Comparison of ENCODE assay signal across 9 mouse cellular contexts in the genomic region with DNA sequence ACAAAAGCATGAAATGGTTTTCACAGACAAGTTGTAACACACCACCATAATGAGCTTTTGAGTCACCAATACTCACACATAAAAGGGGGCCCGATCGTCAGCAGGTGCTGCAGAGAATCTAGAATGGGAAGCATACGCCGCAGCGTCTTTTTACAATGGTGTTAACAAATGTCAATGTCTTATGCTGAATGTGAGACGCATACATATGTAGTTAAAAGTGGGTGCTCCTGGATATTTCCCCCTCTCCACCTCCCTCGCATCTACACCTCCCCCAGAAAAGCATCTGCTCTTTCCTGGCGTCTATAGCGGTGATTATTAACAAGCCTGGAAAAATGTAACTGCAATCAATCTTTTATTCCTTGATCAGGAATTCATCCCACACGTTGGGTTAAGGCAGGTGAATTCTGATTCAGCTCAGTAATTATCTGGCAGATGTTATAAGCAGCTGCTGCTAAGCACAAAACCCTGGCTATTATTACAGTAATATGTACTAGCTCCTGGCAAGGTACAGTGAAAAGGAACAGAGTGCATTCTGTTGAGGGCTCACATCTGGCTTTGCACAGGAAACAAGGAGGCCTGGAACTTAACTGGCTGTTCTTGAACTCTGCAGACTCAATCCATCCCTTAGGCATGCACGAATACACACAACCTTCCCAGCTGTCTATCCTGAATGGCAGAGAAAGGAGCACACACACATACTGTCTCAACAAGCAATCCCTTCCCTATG.
A peak's percentile ranks its signal among the peaks of the same experiment; 100 is the strongest.
DNase-seq lines count a peak whose midpoint lies in the region; ATAC-seq and TF ChIP-seq lines count a peak whose summit lies in the region.
"Had no signal": no experiment of that assay in that cellular context is flagged by ENCODE, and none has a peak within 500 bp of the region (broad histone marks: within the 10 kb centered on the region; RNA-seq: fewer than 3 reads in every experiment).

No protein-coding gene starts in this region.

- 0 out of 2 replicates have a peak, but pooled peaks cover 8% of the 10 kb centered on the region for H3K4me1 ChIP-seq in intestine, embryonic 14.5 days (replicated peaks; ENCODE audit: control insufficient read depth, insufficient read depth, low read length)
- H3K4me1 ChIP-seq in intestine, postnatal 0 days (replicated peaks; ENCODE audit: control insufficient read depth, insufficient read depth, low read length) = no peaks in the 10 kb centered on the region
- peaks cover 7% of the 10 kb centered on the region; the same call in 1 of the 2 replicates for H3K4me1 ChIP-seq in forebrain, postnatal 0 days (ENCODE audit: insufficient read depth)

- H3K4me2 ChIP-seq in intestine, embryonic 14.5 days (ENCODE audit: low read length) = no peak overlapping the region
- H3K4me2 ChIP-seq in intestine, postnatal 0 days (replicated peaks; ENCODE audit: low read depth) = no peak overlapping the region
- peak overlapping the region; percentile 15; the same call in 1 of the 2 replicates for H3K4me2 ChIP-seq in forebrain, postnatal 0 days (ENCODE audit: low read depth)

- H3K36me3 ChIP-seq in intestine, embryonic 14.5 days (ENCODE audit: control insufficient read depth, insufficient read depth, low read length) = peaks cover 8% of the 10 kb centered on the region
- no peaks in the 10 kb centered on the region for H3K36me3 ChIP-seq in intestine, postnatal 0 days (ENCODE audit: control insufficient read depth, insufficient read depth)
- no peaks in the 10 kb centered on the region; the same call in 1 of the 2 replicates for H3K36me3 ChIP-seq in forebrain, postnatal 0 days (ENCODE audit: insufficient read depth)

- no peak for TF ChIP-seq CTCF in intestine, postnatal 0 days (IDR thresholded peaks at IDR 0.05; ENCODE audit: low read depth)
- no peak for TF ChIP-seq CTCF in forebrain, postnatal 0 days (IDR thresholded peaks at IDR 0.05; ENCODE audit: low read depth)

- peak overlapping the region; percentile 38; the same call in 1 of the 2 replicates for H3K27ac ChIP-seq in intestine, embryonic 14.5 days (ENCODE audit: low read depth)
- H3K27ac ChIP-seq in intestine, postnatal 0 days (ENCODE audit: low read depth, low read length) = no peak overlapping the region
- H3K27ac ChIP-seq in forebrain, postnatal 0 days (ENCODE audit: low read depth, low read length) = peak overlapping the region; percentile 50; the same call in 1 of the 2 replicates

- H3K27me3 ChIP-seq in intestine, embryonic 14.5 days (replicated peaks; ENCODE audit: control insufficient read depth, insufficient read depth, low read length) = no peaks in the 10 kb centered on the region
- no peaks in the 10 kb centered on the region for H3K27me3 ChIP-seq in intestine, postnatal 0 days (replicated peaks; ENCODE audit: control insufficient read depth, insufficient read depth, low read length)
- H3K27me3 ChIP-seq in forebrain, postnatal 0 days (ENCODE audit: insufficient read depth, low read length) = no peaks in the 10 kb centered on the region
- H3K27me3 ChIP-seq: CH12.LX had no signal

- H3K9ac ChIP-seq in intestine, embryonic 14.5 days (ENCODE audit: low read length) = no peak overlapping the region
- no peak overlapping the region for H3K9ac ChIP-seq in intestine, postnatal 0 days (ENCODE audit: low read depth, low read length)
- 0 out of 2 replicates have a peak overlapping the region, but pooled peaks have one; percentile 11 for H3K9ac ChIP-seq in forebrain, postnatal 0 days

- no peaks in the 10 kb centered on the region for H3K9me3 ChIP-seq in intestine, embryonic 14.5 days (ENCODE audit: control insufficient read depth, low read length)
- H3K9me3 ChIP-seq in intestine, postnatal 0 days (ENCODE audit: control insufficient read depth) = no peaks in the 10 kb centered on the region
- H3K9me3 ChIP-seq in forebrain, postnatal 0 days (ENCODE audit: low read length) = no peaks in the 10 kb centered on the region

- DNase-seq in intestine, embryonic 14.5 days (ENCODE audit: low spot score) = peak; percentile 69
- DNase-seq in forebrain, postnatal 0 days = peak; percentile 66
- DNase-seq in layer of hippocampus, postnatal 36 days = peak; percentile 60 to 73
- DNase-seq in right cerebral cortex, adult 2 months (ENCODE audit: low spot score in 2 of 2) = peak; percentile 70 to 74
- DNase-seq in urinary bladder, postnatal 25 days (ENCODE audit: low spot score) = no peak
- no peak for DNase-seq in spleen, postnatal 36 days (ENCODE audit: low spot score in 2 of 2)

- WGBS in intestine, embryonic 14.5 days = 57% methylated on average over 11 of the region's 11 CpGs
- WGBS in intestine, postnatal 0 days = 79% methylated on average over 11 of the region's 11 CpGs
- 23% methylated on average over 11 of the region's 11 CpGs for WGBS in forebrain, postnatal 0 days

- no peak overlapping the region for H3K4me3 ChIP-seq in intestine, embryonic 14.5 days (ENCODE audit: low read depth, low read length)
- no peak overlapping the region for H3K4me3 ChIP-seq in intestine, postnatal 0 days (ENCODE audit: low read depth, low read length)
- no peak overlapping the region for H3K4me3 ChIP-seq in forebrain, postnatal 0 days (ENCODE audit: low read depth, low read length)

- ATAC-seq in intestine, embryonic 14.5 days (replicated peaks; ENCODE audit: low FRiP score, low TSS enrichment, low read depth) = peak; percentile 87
- no peak for ATAC-seq in intestine, postnatal 0 days
- ATAC-seq in forebrain, postnatal 0 days = peak; percentile 77
- ATAC-seq in activated CD4-positive, CD25-positive, alpha-beta regulatory T cell, adult 4 months = no peak

Comparison
In these comparisons a context has a peak if more than half of its experiments do, and no peak if none do; other contexts are left out.
1. ATAC-seq: peak in intestine, embryonic 14.5 days (single experiment) and forebrain, postnatal 0 days (single experiment); none in intestine, postnatal 0 days (single experiment) and activated CD4-positive, CD25-positive, alpha-beta regulatory T cell, adult 4 months (single experiment).
2. DNase-seq: peak in intestine, embryonic 14.5 days (single experiment), forebrain, postnatal 0 days (single experiment), layer of hippocampus, postnatal 36 days (2 of 2) and right cerebral cortex, adult 2 months (2 of 2); none in urinary bladder, postnatal 25 days (single experiment) and spleen, postnatal 36 days (0 of 2).